Mouse (Mus musculus): ENCODE results near the gene Tbl3. TPM values are rescaled to one million over a fixed set of nuclear protein-coding genes. Genes with fewer than 3 reads are reported as not detected.
"Not testable (repeated sequence)": the region's sequence is repeated elsewhere in the genome, so short reads cannot be mapped to it uniquely, and the experiment has no call there.

Gene Tbl3
- polyA plus RNA-seq, 1 experiment from 2014 or later: 50.1 TPM

GRCm38 (mm10) chr17:24667416-24667815, 40.0 kb downstream of the Tbl3 start:
- Histone ChIP-seq H3K4me2 (ENCODE audit: low read depth, low read length) (no peak overlapping the region), H3K4me3 (ENCODE audit: low read depth, low read length) (no peak overlapping the region), H3K27ac (replicated peaks; ENCODE audit: low read depth, low read length) (no peak overlapping the region), H3K9me3 (ENCODE audit: control insufficient read depth, low read length) (no peaks in the 10 kb centered on the region), H3K36me3 (ENCODE audit: control insufficient read depth, insufficient read depth, low read length) (no peaks in the 10 kb centered on the region), H3K27me3 (replicated peaks; ENCODE audit: control insufficient read depth, insufficient read depth, low read length) (no peaks in the 10 kb centered on the region), H3K4me1 (ENCODE audit: control insufficient read depth, insufficient read depth, low read length) (peaks cover 21% of the 10 kb centered on the region), H3K9ac (ENCODE audit: low read depth, low read length) (no peak overlapping the region)
- WGBS: 35% methylated on average over 6 of the region's 6 CpGs
- ATAC-seq (ENCODE audit: low read depth) (peak; percentile 20; the same call in 1 of the 2 replicates), DNase-seq (ENCODE audit: low spot score) (peak; percentile 77)

GRCm38 (mm10) chr17:24667011-24667410, 40.4 kb downstream of the Tbl3 start:
- not testable (repeated sequence) for H3K9ac ChIP-seq (ENCODE audit: low read depth, low read length); DNase-seq (ENCODE audit: low spot score); H3K27ac ChIP-seq (replicated peaks; ENCODE audit: low read depth, low read length); H3K9me3 ChIP-seq (ENCODE audit: control insufficient read depth, low read length); H3K27me3 ChIP-seq (replicated peaks; ENCODE audit: control insufficient read depth, insufficient read depth, low read length); ATAC-seq (ENCODE audit: low read depth); H3K36me3 ChIP-seq (ENCODE audit: control insufficient read depth, insufficient read depth, low read length); H3K4me2 ChIP-seq (ENCODE audit: low read depth, low read length); H3K4me3 ChIP-seq (ENCODE audit: low read depth, low read length)
- H3K4me1 ChIP-seq (ENCODE audit: control insufficient read depth, insufficient read depth, low read length): peaks cover 18% of the 10 kb centered on the region
- 66% methylated on average over 7 of the region's 7 CpGs for WGBS

GRCm38 (mm10) chr17:24658017-24658758, 49.3 kb downstream of the Tbl3 start, which contains the start of gene Npw:
Gene Npw (minus strand): TSS chr17:24658457.
- DNase-seq (ENCODE audit: low spot score) (no peak), ATAC-seq (ENCODE audit: low read depth) (peak; percentile 48; the same call in 1 of the 2 replicates)
- H3K9ac ChIP-seq (ENCODE audit: low read depth, low read length): peak within 1 kb of the TSS; percentile 62
- H3K4me2 ChIP-seq (ENCODE audit: low read depth, low read length): peak within 1 kb of the TSS; percentile 93
- peaks cover 6% of the 10 kb centered on the region; the same call in 1 of the 2 replicates for H3K4me1 ChIP-seq (ENCODE audit: control insufficient read depth, insufficient read depth, low read length)
- no peaks in the 10 kb centered on the region for H3K9me3 ChIP-seq (ENCODE audit: control insufficient read depth, low read length)
- no peak within 1 kb of the TSS for H3K27ac ChIP-seq (replicated peaks; ENCODE audit: low read depth, low read length)
- H3K4me3 ChIP-seq (ENCODE audit: low read depth, low read length): peak within 1 kb of the TSS; percentile 45
- H3K36me3 ChIP-seq (ENCODE audit: control insufficient read depth, insufficient read depth, low read length): no peaks in the 10 kb centered on the region
- peaks cover 36% of the 10 kb centered on the region for H3K27me3 ChIP-seq (replicated peaks; ENCODE audit: control insufficient read depth, insufficient read depth, low read length)
- WGBS: 1% methylated on average over 40 of the region's 47 CpGs

- DNase-seq (ENCODE audit: low spot score) (no peak), ATAC-seq (ENCODE audit: low read depth) (no peak)
- peaks cover 9% of the 10 kb centered on the region for H3K4me1 ChIP-seq (ENCODE audit: control insufficient read depth, insufficient read depth, low read length)
- WGBS: 66% methylated on average over 4 of the region's 4 CpGs
- no peak overlapping the region for H3K9ac ChIP-seq (ENCODE audit: low read depth, low read length)
- H3K9me3 ChIP-seq (ENCODE audit: control insufficient read depth, low read length): no peaks in the 10 kb centered on the region
- no peak overlapping the region for H3K4me2 ChIP-seq (ENCODE audit: low read depth, low read length)
- H3K27ac ChIP-seq (replicated peaks; ENCODE audit: low read depth, low read length): no peak overlapping the region
- H3K27me3 ChIP-seq (replicated peaks; ENCODE audit: control insufficient read depth, insufficient read depth, low read length): peaks cover 36% of the 10 kb centered on the region
- H3K36me3 ChIP-seq (ENCODE audit: control insufficient read depth, insufficient read depth, low read length): no peaks in the 10 kb centered on the region
- H3K4me3 ChIP-seq (ENCODE audit: low read depth, low read length): no peak overlapping the region
Observed at GRCm38 (mm10) chr17:24654969-24655368, 52.5 kb downstream of the Tbl3 start.

- peaks cover 27% of the 10 kb centered on the region for H3K27me3 ChIP-seq (replicated peaks; ENCODE audit: control insufficient read depth, insufficient read depth, low read length)
- peak overlapping the region; percentile 26; the same call in 1 of the 2 replicates for H3K9ac ChIP-seq (ENCODE audit: low read depth, low read length)
- no peaks in the 10 kb centered on the region for H3K9me3 ChIP-seq (ENCODE audit: control insufficient read depth, low read length)
- DNase-seq (ENCODE audit: low spot score): peak; percentile 86
- H3K4me3 ChIP-seq (ENCODE audit: low read depth, low read length): peak overlapping the region; percentile 28
- H3K4me1 ChIP-seq (ENCODE audit: control insufficient read depth, insufficient read depth, low read length): peaks cover 10% of the 10 kb centered on the region
- H3K4me2 ChIP-seq (ENCODE audit: low read depth, low read length): peak overlapping the region; percentile 63
- H3K27ac ChIP-seq (replicated peaks; ENCODE audit: low read depth, low read length): no peak overlapping the region
- WGBS: 6% methylated on average over 17 of the region's 19 CpGs
- ATAC-seq (ENCODE audit: low read depth): peak; percentile 69
- no peaks in the 10 kb centered on the region for H3K36me3 ChIP-seq (ENCODE audit: control insufficient read depth, insufficient read depth, low read length)
Observed at GRCm38 (mm10) chr17:24653967-24654710, 53.3 kb downstream of the Tbl3 start.

GRCm38 (mm10) chr17:24651835-24652234, 55.6 kb downstream of the Tbl3 start:
- no peak overlapping the region for H3K9ac ChIP-seq (ENCODE audit: low read depth, low read length)
- no peak for ATAC-seq (ENCODE audit: low read depth)

GRCm38 (mm10) chr17:24650766-24651165, 56.7 kb downstream of the Tbl3 start:
- Histone ChIP-seq H3K4me3 (ENCODE audit: low read depth, low read length) (peak overlapping the region; percentile 87; the same call in 1 of the 2 replicates), H3K36me3 (ENCODE audit: control insufficient read depth, insufficient read depth, low read length) (0 out of 2 replicates have a peak, but pooled peaks cover 5% of the 10 kb centered on the region), H3K27ac (replicated peaks; ENCODE audit: low read depth, low read length) (no peak overlapping the region), H3K9ac (ENCODE audit: low read depth, low read length) (peak overlapping the region; percentile 87; the same call in 1 of the 2 replicates), H3K4me1 (ENCODE audit: control insufficient read depth, insufficient read depth, low read length) (peaks cover 13% of the 10 kb centered on the region; the same call in 1 of the 2 replicates), H3K9me3 (ENCODE audit: control insufficient read depth, low read length) (no peaks in the 10 kb centered on the region), H3K27me3 (replicated peaks; ENCODE audit: control insufficient read depth, insufficient read depth, low read length) (no peaks in the 10 kb centered on the region), H3K4me2 (ENCODE audit: low read depth, low read length) (peak overlapping the region; percentile 97)
- DNase-seq (ENCODE audit: low spot score) (no peak), ATAC-seq (ENCODE audit: low read depth) (no peak)
- 68% methylated on average over 4 of the region's 4 CpGs for WGBS

More at GRCm38 (mm10) chr17:24651835-24652234, 55.6 kb downstream of the Tbl3 start:
- H3K4me3 ChIP-seq (ENCODE audit: low read depth, low read length): no peak overlapping the region
- DNase-seq (ENCODE audit: low spot score): no peak
- H3K36me3 ChIP-seq (ENCODE audit: control insufficient read depth, insufficient read depth, low read length): 0 out of 2 replicates have a peak, but pooled peaks cover 4% of the 10 kb centered on the region
- H3K4me2 ChIP-seq (ENCODE audit: low read depth, low read length): no peak overlapping the region
- WGBS: 69% methylated on average over 3 of the region's 3 CpGs
- H3K27me3 ChIP-seq (replicated peaks; ENCODE audit: control insufficient read depth, insufficient read depth, low read length): peaks cover 4% of the 10 kb centered on the region
- H3K9me3 ChIP-seq (ENCODE audit: control insufficient read depth, low read length): no peaks in the 10 kb centered on the region
- H3K4me1 ChIP-seq (ENCODE audit: control insufficient read depth, insufficient read depth, low read length): peaks cover 13% of the 10 kb centered on the region; the same call in 1 of the 2 replicates
- H3K27ac ChIP-seq (replicated peaks; ENCODE audit: low read depth, low read length): no peak overlapping the region

GRCm38 (mm10) chr17:24650070-24650616, 57.3 kb downstream of the Tbl3 start, which contains the start of gene Slc9a3r2:
Gene Slc9a3r2 (minus strand): TSS chr17:24650327.
- peak; percentile 71 for DNase-seq (ENCODE audit: low spot score)
- peak; percentile 90 for ATAC-seq (ENCODE audit: low read depth)

More at GRCm38 (mm10) chr17:24650070-24650616, 57.3 kb downstream of the Tbl3 start, which contains the start of gene Slc9a3r2:
- H3K4me1 ChIP-seq (ENCODE audit: control insufficient read depth, insufficient read depth, low read length): peaks cover 17% of the 10 kb centered on the region
- H3K4me3 ChIP-seq (ENCODE audit: low read depth, low read length): peak within 1 kb of the TSS; percentile 87
- no peaks in the 10 kb centered on the region for H3K27me3 ChIP-seq (replicated peaks; ENCODE audit: control insufficient read depth, insufficient read depth, low read length)
- H3K9ac ChIP-seq (ENCODE audit: low read depth, low read length): peak within 1 kb of the TSS; percentile 87
- 0 out of 2 replicates have a peak, but pooled peaks cover 5% of the 10 kb centered on the region for H3K36me3 ChIP-seq (ENCODE audit: control insufficient read depth, insufficient read depth, low read length)
- no peaks in the 10 kb centered on the region for H3K9me3 ChIP-seq (ENCODE audit: control insufficient read depth, low read length)
- WGBS: under 1% methylated on average over 18 of the region's 41 CpGs
- peak within 1 kb of the TSS; percentile 97 for H3K4me2 ChIP-seq (ENCODE audit: low read depth, low read length)
- peak within 1 kb of the TSS; percentile 55 for H3K27ac ChIP-seq (replicated peaks; ENCODE audit: low read depth, low read length)

All from embryonic facial prominence, embryonic 14.5 days (tissue).